Mouse (Mus musculus): Measurements from ENCODE around the gene Fbxl17. TPM values are rescaled to one million over a fixed set of nuclear protein-coding genes. Genes with fewer than 3 reads are reported as not detected.

Fbxl17 gene
- total RNA-seq, 2 experiments from 2014 or later = 46.3 to 49.5 TPM

DNA sequence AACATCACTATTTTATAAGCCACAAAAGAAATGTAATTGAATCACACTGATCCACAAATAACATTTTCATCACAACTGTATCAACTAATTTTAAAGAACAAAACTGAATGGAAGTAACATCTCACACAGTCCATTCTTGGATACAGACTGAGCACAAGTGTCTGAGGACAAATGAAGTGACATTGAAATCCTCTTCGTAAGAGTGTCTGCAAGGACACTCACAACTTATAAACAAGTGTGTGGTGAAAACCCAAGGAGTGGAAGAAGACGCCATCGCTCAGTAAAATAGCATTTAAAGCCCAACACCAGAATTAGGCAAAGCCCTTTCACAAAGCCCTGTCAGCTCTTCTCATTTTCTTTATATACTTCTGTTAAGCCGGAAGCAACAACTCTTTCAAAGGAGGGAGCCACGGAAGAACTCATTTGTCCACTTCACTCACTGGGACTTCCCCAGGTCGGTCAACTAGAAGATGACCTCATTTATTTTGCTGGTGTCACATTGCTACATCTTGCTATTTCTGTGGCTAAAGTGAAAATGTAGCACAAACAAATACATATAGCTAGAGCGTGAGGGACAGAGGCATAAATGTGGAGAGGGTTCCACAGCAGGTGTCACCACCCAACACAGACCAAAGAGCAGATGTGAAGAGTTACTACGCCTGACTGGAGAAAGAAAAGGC lies 130.0 kb downstream of the Fbxl17 start:
- no peak for DNase-seq
- no peak for TF ChIP-seq CTCF (IDR thresholded peaks at IDR 0.05)
- intact Hi-C loops (cut with DNase I) = no loop called here
- peak overlapping the region; percentile 21; the same call in 1 of the 2 replicates for H3K4me3 ChIP-seq
- peak overlapping the region; percentile 85 for H3K27ac ChIP-seq

DNA sequence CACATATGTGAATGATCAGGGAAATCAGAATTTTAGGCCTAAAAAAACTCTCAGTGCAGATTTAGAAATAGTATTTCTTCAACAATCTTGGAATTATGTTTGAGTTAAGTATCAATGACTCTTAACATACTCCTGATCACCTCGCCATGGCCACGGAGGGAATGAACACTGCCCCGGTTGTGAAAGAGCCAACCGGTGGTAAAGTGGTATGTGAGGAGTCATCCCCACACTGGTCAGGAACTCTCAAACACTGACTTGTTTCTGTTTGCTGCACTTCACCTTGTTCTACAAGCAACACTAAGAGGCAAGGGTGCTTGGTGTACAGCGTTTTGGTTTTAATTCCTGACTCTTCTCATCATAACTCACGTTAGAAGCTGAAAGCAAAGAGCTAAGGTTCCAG lies 132.3 kb downstream of the Fbxl17 start:
- DNase-seq = no peak
- TF ChIP-seq CTCF (IDR thresholded peaks at IDR 0.05) = no peak
- Histone ChIP-seq H3K4me3 (no peak overlapping the region), H3K27ac (peak overlapping the region; percentile 79; the same call in 1 of the 2 replicates)
- intact Hi-C loops (cut with DNase I) = no loop called here

DNA sequence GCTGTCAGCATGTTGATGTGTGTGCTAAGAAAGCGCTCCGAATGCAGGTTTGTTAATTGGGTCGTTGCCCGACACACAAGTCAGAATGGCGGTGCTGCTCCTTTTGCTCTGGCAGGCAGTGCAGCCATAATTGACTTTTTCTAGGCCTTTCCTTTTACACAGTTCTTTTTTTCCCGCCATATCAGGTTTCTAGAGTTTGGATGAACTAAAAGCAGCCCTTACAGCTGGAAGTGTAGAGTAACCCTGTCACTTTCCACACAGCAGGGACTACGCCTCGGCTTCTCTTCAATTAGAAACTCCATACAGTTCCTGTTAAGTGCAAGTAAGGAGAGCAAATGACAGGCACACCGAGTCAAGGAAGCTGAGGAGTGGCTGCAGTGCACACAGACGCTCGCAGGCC lies 133.8 kb downstream of the Fbxl17 start:
- peak; percentile 33 for DNase-seq
- no peak for TF ChIP-seq CTCF (IDR thresholded peaks at IDR 0.05)
- intact Hi-C loops (cut with DNase I) = no loop called here

DNA sequence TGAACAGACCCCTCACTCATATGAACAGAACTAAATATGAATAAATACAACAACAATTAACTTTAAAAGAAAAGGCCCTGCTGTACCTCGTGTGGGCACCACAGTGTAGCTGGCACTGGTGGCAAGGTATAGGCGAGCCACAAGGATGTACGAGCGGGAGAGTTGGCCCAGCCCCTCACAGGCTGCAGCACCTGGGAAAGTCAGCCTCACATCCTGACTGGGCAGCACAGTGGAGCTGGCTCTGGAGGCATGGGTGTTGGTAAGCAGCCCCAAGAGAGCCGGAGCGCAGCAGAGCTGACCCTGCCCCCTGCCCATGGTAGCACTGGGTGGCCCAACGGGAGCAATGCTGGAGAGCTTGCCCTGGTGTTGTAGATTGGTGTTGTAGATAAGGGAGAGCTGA lies 135.2 kb downstream of the Fbxl17 start:
- H3K4me3 ChIP-seq = no peak overlapping the region
- peak overlapping the region; percentile 28; the same call in 1 of the 2 replicates for H3K27ac ChIP-seq
- DNase-seq = no peak
- intact Hi-C loops (cut with DNase I) = no loop called here
- no peak for TF ChIP-seq CTCF (IDR thresholded peaks at IDR 0.05)

More for the DNA sequence above, 133.8 kb downstream of the Fbxl17 start:
- H3K27ac ChIP-seq = peak overlapping the region; percentile 79
- peak overlapping the region; percentile 52 for H3K4me3 ChIP-seq

DNA sequence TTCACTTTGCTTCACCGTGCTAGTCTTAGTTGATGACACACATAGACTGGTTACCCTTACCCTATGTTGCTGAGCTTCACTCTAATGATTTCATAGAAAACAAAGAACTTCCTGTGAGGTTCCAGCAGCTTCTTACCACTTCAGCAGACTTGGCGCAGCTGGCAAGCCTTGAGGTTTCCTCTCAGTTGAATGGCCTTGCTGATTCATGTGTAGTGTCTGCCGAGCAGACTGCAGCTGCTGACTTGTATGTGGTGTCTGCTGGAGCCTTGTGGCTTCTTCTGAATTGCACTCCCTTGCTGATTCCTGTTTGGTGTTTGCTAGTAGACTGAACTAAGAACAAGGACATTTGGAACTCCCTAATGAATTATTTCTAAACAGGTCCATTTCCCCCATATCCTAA lies 137.6 kb downstream of the Fbxl17 start:
- Histone ChIP-seq H3K4me3 (no peak overlapping the region), H3K27ac (no peak overlapping the region)
- no peak for DNase-seq
- TF ChIP-seq CTCF (IDR thresholded peaks at IDR 0.05) = no peak
- intact Hi-C loops (cut with DNase I) = no loop called here

DNA sequence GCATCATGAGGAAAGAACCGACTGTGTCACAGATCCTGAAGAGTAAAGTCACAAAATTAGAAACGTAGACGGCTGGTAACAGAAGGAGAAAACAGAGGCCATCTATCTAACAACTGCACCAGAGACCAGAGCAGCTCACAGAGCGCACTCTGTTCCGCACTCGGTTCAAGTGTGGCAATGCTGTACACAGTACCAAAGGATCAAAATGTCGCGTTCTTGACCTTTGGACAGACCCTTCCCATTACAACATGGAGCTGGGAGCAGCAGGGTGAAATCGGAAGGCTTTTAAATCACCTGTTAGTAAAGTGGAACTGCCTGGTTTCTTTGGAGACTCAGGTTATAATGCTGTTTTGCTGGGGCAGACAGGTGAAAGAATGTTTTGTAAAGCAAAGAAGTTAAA lies 138.1 kb downstream of the Fbxl17 start:
- Histone ChIP-seq H3K4me3 (no peak overlapping the region), H3K27ac (no peak overlapping the region)
- DNase-seq = no peak
- no peak for TF ChIP-seq CTCF (IDR thresholded peaks at IDR 0.05)
- intact Hi-C loops (cut with DNase I) = no loop called here

DNA sequence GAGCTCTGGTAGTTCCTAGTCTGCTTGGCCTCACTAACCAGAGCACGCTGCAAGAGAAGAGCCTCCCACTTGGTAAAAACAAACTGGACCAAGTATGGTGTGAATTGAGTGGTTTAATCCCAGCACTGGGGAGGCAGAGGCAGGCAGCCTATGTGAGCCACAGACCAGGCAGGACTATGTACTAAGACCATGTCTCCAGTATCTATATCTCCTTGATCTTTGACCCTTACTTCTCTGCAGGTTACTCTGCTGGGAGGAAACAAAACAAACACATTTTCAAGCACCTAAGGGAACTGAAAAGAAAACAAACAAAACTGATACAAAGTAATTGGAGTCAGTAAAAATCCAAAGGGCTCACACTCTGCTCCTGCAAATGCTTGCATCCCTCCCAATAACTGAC lies 141.0 kb downstream of the Fbxl17 start:
- Histone ChIP-seq H3K4me3 (no peak overlapping the region), H3K27ac (no peak overlapping the region)
- TF ChIP-seq CTCF (IDR thresholded peaks at IDR 0.05) = no peak
- DNase-seq = no peak
- intact Hi-C loops (cut with DNase I) = no loop called here

DNA sequence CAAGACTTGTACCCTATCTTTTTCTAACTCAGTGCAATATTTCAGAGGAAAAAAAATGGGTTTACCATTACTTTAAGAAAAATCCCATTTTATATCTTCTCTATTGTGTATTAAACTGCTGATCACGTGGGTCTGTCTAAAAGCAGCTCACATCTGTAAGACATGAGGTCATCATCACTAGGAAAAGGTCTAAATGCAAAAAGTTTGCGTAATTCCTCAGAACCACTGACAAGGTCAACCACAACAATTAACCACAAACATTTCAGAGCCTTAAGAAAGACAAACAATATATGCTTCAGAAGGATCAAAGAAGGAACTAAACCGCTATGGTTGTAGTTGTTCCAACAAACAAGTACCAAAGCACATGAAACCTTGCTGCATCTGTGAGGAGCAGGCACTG lies 143.6 kb downstream of the Fbxl17 start:
- intact Hi-C loops (cut with DNase I) = no loop called here
- no peak overlapping the region for H3K4me3 ChIP-seq
- H3K27ac ChIP-seq = no peak overlapping the region
- no peak for TF ChIP-seq CTCF (IDR thresholded peaks at IDR 0.05)
- no peak for DNase-seq

DNA sequence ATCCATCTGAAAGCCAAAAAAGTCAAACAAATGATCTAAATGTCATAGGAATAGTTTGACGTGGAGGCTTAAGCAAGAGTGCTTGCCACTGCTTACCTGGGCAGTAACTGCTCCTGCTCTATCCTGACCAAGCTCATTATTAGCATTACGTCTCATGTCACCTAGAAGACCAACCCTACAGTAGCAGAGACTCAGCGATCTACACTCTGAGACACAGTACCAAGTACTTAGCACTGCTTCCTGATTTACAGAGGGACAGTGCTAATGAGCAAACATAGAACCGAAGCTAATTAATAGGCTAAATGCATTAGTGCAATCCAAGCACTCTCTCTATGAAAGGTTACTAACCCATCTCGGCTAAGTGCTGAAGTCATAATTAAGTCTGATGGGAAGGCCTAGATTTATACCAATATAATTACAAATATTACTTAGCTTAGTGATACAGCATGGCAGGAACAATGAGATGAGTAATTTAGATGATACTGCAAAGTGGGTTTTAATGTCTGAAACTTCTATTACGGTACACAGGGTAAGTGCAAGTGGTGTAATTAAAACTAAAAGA lies 147.1 kb downstream of the Fbxl17 start:
- DNase-seq = no peak
- TF ChIP-seq CTCF (IDR thresholded peaks at IDR 0.05) = no peak
- Histone ChIP-seq H3K4me3 (no peak overlapping the region), H3K27ac (no peak overlapping the region)
- intact Hi-C loops (cut with DNase I) = no loop called here

DNA sequence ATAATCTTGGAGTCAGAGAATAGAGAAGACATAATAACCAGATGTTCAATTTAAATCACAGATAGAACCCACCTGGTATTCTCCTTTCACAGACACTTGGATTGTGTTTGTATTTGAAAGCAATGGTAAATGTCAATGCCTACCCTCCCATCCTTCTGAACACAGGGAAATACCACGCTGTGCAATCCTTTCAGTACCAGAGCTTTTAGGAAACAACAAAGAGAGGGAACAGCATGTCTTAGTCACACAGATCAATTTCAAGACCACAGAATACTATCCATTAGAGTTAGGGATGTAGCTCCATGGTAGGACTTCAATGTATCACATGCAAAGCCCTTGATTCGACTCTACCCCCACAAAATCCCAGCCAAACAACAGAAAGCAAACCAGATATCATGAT lies 148.1 kb downstream of the Fbxl17 start:
- intact Hi-C loops (cut with DNase I) = no loop called here
- no peak overlapping the region for H3K27ac ChIP-seq
- no peak for DNase-seq
- TF ChIP-seq CTCF (IDR thresholded peaks at IDR 0.05) = no peak
- no peak overlapping the region for H3K4me3 ChIP-seq

DNA sequence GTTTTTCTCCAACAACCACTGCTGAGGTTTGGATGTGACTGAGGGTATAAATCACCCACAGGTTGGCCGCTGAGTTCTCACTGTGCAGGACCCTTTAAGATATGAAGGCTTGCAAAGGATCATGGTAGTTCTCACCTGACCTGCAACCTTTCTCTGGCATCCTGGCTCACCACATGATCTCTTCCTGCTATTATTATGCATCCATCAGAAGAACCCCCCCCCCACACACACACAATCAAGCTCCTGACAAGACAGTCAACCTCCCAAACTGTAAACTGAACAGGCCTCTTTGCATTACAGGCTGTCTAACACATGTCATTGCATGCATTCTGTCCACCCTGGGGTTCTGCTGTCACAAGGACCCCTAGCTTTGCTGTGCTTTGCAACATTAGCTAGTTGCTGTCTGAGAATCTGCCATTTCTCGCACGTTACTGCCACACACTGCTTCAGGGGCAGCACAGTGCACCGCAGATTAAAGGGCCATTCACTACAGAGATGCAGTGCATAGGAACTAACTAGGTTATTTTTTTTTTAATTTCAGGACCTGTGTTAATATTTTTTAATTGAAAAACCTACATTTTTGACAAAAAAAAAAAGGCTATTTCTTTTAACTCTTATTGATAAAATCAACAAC lies 148.8 kb downstream of the Fbxl17 start:
- intact Hi-C loops (cut with DNase I) = no loop called here
- H3K27ac ChIP-seq = no peak overlapping the region
- H3K4me3 ChIP-seq = no peak overlapping the region
- DNase-seq = no peak
- no peak for TF ChIP-seq CTCF (IDR thresholded peaks at IDR 0.05)

DNA sequence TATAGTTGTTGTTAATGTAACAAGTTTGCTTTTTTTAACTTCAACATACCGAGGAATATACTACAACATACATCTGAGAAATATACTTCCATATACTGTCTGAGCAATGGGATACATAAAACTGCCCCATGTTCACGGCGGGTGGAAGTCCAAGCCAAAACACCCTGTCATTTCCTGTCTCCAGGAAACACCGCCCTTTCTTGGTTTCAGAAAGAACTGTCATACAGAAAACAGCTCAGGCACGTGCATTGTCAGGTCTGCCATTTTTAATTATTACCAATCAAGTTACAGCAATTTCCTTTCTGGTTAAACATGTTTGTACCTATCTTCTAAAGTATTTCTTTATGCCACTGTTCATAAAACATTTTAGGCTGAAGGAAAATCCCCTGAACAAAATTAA lies 155.7 kb downstream of the Fbxl17 start:
- intact Hi-C loops (cut with DNase I) = no loop called here
- no peak for DNase-seq
- Histone ChIP-seq H3K27ac (no peak overlapping the region), H3K4me3 (no peak overlapping the region)
- TF ChIP-seq CTCF (IDR thresholded peaks at IDR 0.05) = no peak

DNA sequence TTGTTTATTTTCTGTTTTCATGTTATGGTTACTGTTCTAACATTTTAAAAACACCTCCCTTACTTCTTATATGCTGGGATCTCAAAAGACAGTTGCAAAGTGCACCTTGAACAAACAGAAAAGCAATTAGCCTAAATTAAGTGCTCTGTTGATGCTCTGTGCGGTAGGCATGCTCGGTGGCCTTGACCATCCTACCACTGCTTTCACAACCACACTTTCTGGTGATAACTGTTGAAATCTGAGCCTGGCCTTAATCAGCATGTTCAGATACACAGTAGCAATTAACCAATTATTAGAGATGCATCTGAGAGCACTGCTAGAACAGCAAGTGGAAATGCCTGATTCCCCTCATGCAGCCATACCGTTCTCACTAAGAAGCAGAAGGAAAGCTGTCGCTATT lies 156.7 kb downstream of the Fbxl17 start:
- intact Hi-C loops (cut with DNase I) = no loop called here
- TF ChIP-seq CTCF (IDR thresholded peaks at IDR 0.05) = no peak
- no peak for DNase-seq
- Histone ChIP-seq H3K27ac (no peak overlapping the region), H3K4me3 (no peak overlapping the region)
